Mouse (Mus musculus) retina, embryonic 14.5 days (tissue): ENCODE results near the gene Gucd1.
"Not testable (repeated sequence)": the region's sequence is repeated elsewhere in the genome, so short reads cannot be mapped to it uniquely, and the experiment has no call there.

Experiments
- DNase-seq: peaks from one replicate; pipeline ENCODE4 v3.0.0-alpha.2; 2015; ENCODE audit warnings: low spot score

The Gucd1 gene

DNA sequence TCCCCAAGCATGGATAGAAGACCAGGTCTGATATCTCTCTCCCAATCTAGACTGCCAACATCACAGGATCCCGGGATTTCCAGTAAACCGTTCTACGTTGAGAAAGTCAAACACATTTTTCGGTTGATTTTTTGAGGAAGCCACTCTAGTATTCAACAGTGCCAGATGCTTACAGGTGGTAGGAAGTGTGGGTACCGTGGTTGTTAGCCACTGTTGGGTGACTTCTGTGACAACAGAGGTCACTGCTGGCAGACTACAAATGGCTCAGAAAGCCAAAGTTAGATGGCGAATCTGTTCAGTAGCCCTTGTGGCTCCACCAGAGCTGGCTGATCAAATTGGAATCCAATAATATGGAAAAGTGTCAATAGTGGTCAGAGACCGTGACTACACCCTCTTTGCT, 14.1 kb downstream of the Gucd1 start:
- no peak for DNase-seq

- no peak for DNase-seq
These were observed 16.1 kb downstream of the Gucd1 start for GRCm38 (mm10) chr10:75501641-75502040.

DNA sequence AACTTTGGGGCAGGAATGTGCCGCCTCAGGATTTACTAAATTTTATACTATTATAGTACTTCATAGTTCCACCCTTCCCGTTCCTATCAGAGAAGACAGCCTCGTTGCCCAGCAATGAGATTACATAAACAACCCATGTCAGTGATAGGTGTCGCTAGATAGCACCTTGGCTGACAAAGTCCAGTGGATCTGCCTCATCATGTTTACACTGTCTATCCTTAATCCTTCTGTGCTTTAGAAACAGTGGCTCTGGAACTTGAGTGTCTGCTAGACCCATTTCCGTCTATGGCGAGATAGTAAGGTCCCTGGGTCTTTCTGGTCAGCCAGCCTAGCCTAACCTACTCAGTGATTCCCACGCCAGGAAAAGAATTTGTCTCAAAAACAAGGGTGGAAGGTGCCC, 17.4 kb downstream of the Gucd1 start:
- DNase-seq, result no peak

GRCm38 (mm10) chr10:75499791-75500190, 18.0 kb downstream of the Gucd1 start:
- no peak for DNase-seq

- DNase-seq, result not testable (repeated sequence)
These were observed 18.6 kb downstream of the Gucd1 start for GRCm38 (mm10) chr10:75499214-75499613.

DNA sequence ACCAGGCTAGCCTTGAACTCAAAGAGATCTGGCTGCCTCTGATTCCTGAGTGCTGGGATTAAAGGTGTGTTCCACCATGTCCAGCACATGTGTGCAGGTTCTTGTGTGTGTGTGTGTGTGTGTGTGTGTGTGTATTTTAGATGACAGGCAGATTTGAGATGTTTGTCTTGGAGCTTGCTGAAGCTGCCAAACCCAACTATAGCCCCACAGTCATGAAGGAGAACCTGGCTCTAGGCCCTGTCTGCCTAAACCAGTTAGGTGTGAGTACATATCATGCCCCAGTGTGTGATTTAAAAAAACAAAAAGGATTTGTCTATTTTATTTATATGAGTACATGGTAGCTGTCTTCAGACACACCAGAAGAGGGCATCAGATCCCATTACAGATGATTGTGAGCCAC, 21.9 kb downstream of the Gucd1 start:
- DNase-seq, result no peak

DNA sequence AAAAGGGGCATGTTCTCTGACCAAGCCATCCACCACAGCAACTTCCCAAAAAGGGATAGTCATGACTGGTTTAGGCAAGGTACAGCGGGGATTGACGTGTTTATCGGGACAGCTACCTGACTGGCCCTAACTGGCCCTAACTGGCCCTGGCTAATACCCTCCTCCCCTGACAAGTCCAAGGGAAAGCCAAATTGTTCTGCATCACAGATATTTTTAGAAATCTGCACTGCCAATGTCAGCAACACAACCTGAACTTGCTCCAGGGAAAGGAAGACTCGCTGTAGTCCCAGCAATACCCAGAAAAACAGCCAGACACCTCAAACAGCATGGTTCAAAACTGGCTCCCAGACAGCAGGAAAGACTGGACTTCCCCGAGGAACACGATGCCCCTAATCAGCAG, 22.5 kb downstream of the Gucd1 start:
- no peak for DNase-seq

DNA sequence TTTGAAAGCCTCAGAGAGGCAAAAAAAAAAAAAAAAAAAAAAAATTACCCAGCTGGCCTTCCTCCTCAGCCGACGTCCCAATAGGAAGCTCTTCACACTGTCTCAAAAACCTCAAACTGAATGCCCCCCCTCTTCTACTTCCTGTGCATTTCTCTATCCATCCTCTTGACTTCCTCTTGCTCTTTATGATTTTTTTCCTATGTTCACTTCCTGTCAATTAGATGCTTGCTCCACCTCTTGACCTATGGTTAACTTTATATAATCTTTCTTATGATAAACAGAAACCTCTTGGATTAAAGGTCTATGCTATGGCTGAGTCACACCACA, 25.9 kb downstream of the Gucd1 start:
- DNase-seq, result no peak

GRCm38 (mm10) chr10:75491234-75491935, 26.4 kb downstream of the Gucd1 start:
- no peak for DNase-seq

- no peak for DNase-seq
These were observed 27.0 kb downstream of the Gucd1 start for GRCm38 (mm10) chr10:75490731-75491130.

GRCm38 (mm10) chr10:75489522-75489921, 28.2 kb downstream of the Gucd1 start:
- no peak for DNase-seq

DNA sequence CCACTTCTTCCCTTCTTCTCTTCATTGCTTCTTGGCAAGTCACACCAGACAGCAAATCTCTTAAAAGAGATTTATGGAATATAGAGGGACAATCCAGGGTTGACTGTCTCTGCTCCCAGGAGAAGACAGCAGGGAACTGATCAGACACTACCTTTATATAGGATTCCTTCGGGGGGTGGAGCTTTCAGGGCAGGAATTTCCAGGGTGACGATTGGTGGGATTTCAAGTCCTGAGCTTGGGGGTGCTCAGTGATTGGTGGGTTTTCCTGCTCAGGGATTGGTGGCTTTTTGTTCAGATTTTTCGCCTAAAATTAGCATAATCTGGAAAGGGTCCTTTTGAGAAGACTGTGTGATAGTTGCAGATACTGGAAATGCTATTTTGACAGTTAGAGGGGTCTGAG, 30.6 kb downstream of the Gucd1 start:
- DNase-seq, result peak; percentile 5

DNA sequence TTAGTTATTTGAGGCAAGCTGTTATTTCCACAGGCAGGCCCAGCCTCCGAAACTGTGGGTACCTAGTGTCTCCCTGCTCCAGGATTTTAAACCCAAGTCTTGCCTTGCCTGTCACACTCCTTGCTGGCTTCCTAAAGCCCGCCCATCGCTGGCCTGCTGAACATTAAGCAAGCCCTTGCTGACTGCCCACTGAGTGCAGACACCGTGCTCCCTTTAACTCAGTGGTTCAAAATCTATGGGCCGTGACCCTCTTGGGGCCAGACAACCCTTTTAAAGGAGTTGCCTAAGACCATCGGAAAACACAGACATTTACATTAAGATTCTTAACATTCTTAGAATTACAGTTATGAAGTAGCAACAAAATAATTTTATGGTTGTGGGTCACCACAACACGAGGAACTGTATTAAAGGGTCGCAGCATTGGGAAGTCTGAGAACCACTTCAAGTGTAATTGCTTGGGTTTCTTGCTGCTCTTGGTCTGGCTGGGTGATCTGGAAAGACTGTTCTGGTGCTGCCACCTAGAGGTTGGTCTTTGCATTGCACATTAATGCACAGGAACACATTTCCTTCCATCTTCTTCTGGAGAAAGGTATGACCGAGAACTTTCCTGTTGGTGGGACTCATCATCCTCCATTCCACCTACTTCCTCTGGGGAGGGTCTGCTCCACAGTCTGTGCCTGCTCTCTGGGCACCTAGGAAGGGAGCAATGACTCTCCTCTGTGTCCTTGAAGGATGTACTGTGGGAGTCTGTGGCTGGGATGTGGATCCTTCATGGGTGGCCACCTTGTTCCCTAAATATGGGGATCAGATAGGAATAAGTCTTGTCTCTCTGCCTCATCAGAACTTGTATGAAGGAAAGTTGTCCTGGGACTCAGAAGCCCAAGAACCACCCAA, 31.4 kb downstream of the Gucd1 start:
- peak; percentile 91 for DNase-seq

DNA sequence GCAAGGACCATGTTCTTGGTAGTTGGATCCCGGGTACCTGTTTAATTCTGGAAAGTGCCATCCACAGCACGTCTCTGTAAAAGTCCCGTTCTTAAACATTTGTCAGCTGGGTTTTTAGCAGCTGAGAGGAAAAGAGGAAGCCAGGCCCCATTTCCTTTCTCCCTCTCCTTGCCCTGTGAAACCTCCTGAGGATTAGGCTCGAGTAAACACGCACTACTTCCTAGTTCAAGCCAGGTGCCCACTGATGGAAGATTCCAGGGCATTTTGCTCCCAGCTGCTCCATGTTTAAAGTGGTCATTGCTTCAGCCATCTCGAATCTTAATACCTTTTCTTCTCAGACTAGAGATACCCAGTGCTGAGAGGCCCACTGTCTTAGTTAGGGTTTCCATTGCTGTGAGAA, 33.0 kb downstream of the Gucd1 start:
- no peak for DNase-seq

GRCm38 (mm10) chr10:75484066-75484465, 33.7 kb downstream of the Gucd1 start:
- DNase-seq, result no peak

GRCm38 (mm10) chr10:75482919-75483483, 34.8 kb downstream of the Gucd1 start:
- no peak for DNase-seq

GRCm38 (mm10) chr10:75482271-75482670, 35.5 kb downstream of the Gucd1 start:
- DNase-seq, result no peak

DNA sequence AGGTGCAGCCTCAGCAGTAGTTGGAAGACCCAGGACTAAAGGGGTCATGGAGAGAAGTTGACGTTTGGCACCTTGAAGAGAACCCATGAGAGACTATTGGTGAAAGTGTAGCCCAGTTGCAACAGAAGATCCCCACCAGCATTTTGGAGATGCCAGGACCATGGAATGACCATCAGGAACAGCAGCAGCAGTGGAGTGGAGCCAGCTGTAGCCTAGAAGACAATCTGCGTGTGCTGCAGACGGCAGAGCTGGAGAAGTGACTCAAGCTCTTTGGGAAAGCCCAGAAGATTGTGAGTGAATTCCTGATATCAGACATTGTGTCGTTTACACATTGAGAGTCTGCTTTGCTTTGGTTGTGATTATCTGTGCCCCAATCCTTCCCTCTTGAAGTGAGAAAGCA, 36.1 kb downstream of the Gucd1 start:
- DNase-seq, result no peak

GRCm38 (mm10) chr10:75479955-75480354, 37.8 kb downstream of the Gucd1 start:
- DNase-seq, result no peak

- no peak for DNase-seq
These were observed 40.7 kb downstream of the Gucd1 start for GRCm38 (mm10) chr10:75477034-75477433.

GRCm38 (mm10) chr10:75475139-75475850, 42.5 kb downstream of the Gucd1 start:
- not testable (repeated sequence) for DNase-seq

DNA sequence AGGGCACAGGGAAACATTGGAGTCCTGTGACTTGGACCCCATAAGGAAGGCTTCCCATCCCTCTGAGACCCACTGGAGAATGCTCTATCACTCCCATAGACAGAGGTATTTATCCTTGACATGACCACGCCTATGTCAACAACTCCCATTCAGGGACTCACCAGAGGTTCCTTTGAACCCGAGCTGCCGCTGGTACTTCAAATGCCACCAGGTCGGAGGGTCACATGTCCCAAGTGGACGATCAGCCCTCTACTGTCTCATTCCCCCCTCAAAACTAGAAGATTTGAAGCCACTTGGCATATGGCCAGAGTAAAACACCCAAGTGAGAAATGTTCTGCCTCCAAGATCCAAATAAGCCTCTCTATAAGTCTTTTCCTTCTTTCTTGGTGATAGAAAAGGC, 43.2 kb downstream of the Gucd1 start:
- no peak for DNase-seq

DNA sequence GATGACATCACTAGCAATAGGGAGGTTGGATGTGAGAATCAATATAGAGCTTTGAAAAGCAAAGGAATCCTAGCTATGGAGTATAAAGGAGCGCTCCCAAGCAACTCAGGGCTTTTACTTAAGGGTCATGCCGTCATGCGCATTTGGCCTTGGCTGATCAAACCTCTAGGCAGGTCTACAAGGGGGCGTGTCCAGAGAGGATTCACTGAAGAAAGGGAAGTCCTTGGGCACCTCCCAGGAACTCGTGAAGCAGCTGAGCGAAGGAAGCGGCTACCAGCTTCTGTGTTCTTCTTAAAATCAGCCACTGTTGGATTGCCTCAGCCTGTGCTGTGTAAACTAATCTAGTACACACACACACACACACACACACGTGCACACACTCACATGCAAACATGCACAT, 44.4 kb downstream of the Gucd1 start:
- no peak for DNase-seq
